Mouse (Mus musculus) MEL (cell line): Measurements from ENCODE around the gene Babam2.

Experiments
- HCFC1 ChIP-seq: IDR thresholded peaks from 2 replicates; pipeline ENCODE4 v1.6.1; 2012; ENCODE audit warnings: low read depth, mild to moderate bottlenecking, inconsistent platforms, low read length, improper control_type of control experiment, moderate library complexity
- TCF12 ChIP-seq: IDR thresholded peaks from 2 replicates; pipeline ENCODE4 v1.6.1; 2014; ENCODE audit warnings: low read depth, mild to moderate bottlenecking, inconsistent platforms, low read length, improper control_type of control experiment, moderate library complexity

- no peak for TF ChIP-seq HCFC1
- no peak for TF ChIP-seq TCF12
Measured at GRCm38 (mm10) chr5:31931637-31932036, 234.2 kb downstream of the Babam2 start.
